Mouse (Mus musculus) liver, embryonic 12.5 days (tissue): ENCODE results near the gene Gpr173. TPM values are rescaled to one million over a fixed set of nuclear protein-coding genes. Genes with fewer than 3 reads are reported as not detected.

Source experiments
- ATAC-seq: fragments of 200-750 bp; cut with Nextera tagmentation; 2 replicates; pipeline ENCODE4 v1.8.0; 2017; ENCODE audit warnings: moderate number of reproducible peaks, mild to moderate bottlenecking, moderate library complexity
- H3K27ac ChIP-seq: fragments of 300-500 bp; sonication (generic); 2 replicates; pipeline ENCODE4 v1.5.1; 2016; ENCODE audit warnings: mild to moderate bottlenecking
- H3K27me3 ChIP-seq: fragments of 300-500 bp; sonication (generic); replicated peaks from 2 replicates; pipeline ENCODE4 v1.6.1; 2016; ENCODE audit warnings: mild to moderate bottlenecking, moderate library complexity
- H3K36me3 ChIP-seq: fragments of 300-500 bp; sonication (generic); 2 replicates; pipeline ENCODE4 v1.6.1; 2016; ENCODE audit warnings: mild to moderate bottlenecking, moderate library complexity
- H3K4me1 ChIP-seq: fragments of 300-500 bp; sonication (generic); 2 replicates; pipeline ENCODE4 v1.6.1; 2016
- H3K4me2 ChIP-seq: fragments of 300-500 bp; sonication (generic); 2 replicates; pipeline ENCODE4 v1.6.1; 2016; ENCODE audit warnings: mild to moderate bottlenecking, moderate library complexity
- H3K4me3 ChIP-seq: fragments of 300-500 bp; sonication (generic); 2 replicates; pipeline ENCODE4 v1.5.1; 2016; ENCODE audit warnings: mild to moderate bottlenecking, moderate library complexity
- H3K9ac ChIP-seq: fragments of 300-500 bp; sonication (generic); 2 replicates; pipeline ENCODE4 v1.6.1; 2016; ENCODE audit warnings: mild to moderate bottlenecking, moderate library complexity
- H3K9me3 ChIP-seq: fragments of 300-500 bp; sonication (generic); replicated peaks from 2 replicates; pipeline ENCODE4 v1.6.1; 2016; ENCODE audit warnings: mild to moderate bottlenecking, moderate library complexity
- WGBS: fragments of 180-500 bp; shearing (Covaris S2); methylation state at CpG from one replicate; pipeline ENCODE4 v1.1.7; 2016; ENCODE audit not compliant: insufficient replicate concordance; 5-methylcytosine and 5-hydroxymethylcytosine counted together
- polyA plus RNA-seq: library from polyadenylated mRNA; unstranded; fragments of >200 nt; fragmentation: Nextera tagmentation; extraction: Ambion mirVana; gene quantifications from 2 replicates; pipeline ENCODE4 v1.2.1, GENCODE M21; 2016

The Gpr173 gene
- 0.29 and 0.42 TPM in 2 replicates for polyA plus RNA-seq

DNA sequence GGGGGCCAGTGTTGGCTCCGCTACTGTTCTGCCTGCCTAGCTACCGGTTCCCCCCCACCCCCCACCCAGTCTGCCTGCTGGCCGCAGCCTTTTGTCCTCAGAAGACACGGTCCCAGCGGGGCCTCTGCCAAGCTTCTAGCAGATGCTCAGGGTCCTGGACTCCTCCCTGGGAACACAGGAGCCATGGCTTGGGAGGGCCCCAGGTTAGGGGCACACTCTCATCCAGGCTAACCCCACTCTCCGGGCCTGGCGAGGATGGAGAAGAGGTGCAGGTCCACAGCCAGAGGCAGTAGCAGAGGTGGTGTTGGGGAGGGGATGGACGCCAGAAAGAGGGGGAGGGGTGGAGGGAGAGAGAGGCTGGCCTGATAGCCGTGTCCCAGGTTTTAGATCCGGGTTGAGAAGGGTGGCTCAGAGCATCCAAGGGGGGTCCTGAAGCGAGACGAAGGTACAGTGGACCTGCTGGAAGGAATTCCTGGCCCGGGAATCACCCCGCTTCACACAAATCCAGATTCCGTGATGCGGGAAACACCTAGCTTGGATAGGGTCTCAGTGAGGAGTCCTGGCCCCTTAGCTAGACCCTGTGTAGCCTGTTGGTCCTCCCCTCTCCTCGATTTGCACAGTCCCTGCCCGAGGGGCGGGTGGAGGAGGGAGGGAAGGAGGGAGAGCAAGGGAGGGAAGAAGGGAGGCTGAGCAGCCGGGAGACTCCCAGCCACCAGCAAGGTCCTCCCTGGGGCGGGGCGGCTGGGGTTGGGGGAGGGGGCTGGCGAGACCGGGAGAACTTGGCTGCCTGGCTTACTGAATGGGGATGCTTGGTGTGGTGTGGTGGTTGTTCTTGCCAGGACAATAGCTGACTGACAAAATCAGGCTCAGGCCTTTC is at the start of gene Gpr173:
Gene Gpr173 (minus strand): TSS at position 308 of the 877 bp plus-strand sequence.
- H3K27me3 ChIP-seq = peaks cover 46% of the 10 kb centered on the region
- no peaks in the 10 kb centered on the region for H3K9me3 ChIP-seq
- H3K4me3 ChIP-seq = peak within 1 kb of the TSS; percentile 30
- peak within 1 kb of the TSS; percentile 42 for H3K4me2 ChIP-seq
- no peaks in the 10 kb centered on the region for H3K4me1 ChIP-seq
- 13% methylated on average over 22 of the region's 24 CpGs for WGBS
- H3K36me3 ChIP-seq = no peaks in the 10 kb centered on the region
- ATAC-seq = peak; percentile 57; the same call in 1 of the 2 replicates
- no peak within 1 kb of the TSS for H3K27ac ChIP-seq
- no peak within 1 kb of the TSS for H3K9ac ChIP-seq

DNA sequence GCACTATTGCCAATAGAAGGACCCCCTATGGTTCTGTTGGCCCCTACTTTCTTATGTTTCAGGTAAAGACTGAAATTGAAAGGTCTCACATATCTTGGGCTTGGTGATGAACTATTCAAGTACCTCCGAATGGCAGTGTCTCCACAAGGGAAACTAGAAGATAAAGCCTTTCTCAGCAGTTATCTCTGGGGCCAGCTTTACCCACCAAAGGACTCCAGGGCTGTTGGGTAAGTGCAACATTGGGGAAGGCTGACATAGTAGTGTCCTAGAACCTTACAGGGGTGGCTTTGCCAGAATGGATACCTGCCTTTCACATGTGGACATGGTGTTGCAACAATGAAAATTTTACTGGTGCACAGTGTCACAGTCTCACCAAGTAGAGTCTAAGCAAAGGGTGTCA is 34.7 kb upstream of the Gpr173 start:
- no peaks in the 10 kb centered on the region for H3K36me3 ChIP-seq
- no peak overlapping the region for H3K27ac ChIP-seq
- peaks cover 24% of the 10 kb centered on the region for H3K27me3 ChIP-seq
- no peak overlapping the region for H3K4me3 ChIP-seq
- 40% methylated on average over 1 of the region's 1 CpGs for WGBS
- no peak overlapping the region for H3K9ac ChIP-seq
- no peak overlapping the region for H3K4me2 ChIP-seq
- peak; percentile 49; the same call in 1 of the 2 replicates for ATAC-seq
- H3K9me3 ChIP-seq = no peaks in the 10 kb centered on the region
- no peaks in the 10 kb centered on the region for H3K4me1 ChIP-seq

DNA sequence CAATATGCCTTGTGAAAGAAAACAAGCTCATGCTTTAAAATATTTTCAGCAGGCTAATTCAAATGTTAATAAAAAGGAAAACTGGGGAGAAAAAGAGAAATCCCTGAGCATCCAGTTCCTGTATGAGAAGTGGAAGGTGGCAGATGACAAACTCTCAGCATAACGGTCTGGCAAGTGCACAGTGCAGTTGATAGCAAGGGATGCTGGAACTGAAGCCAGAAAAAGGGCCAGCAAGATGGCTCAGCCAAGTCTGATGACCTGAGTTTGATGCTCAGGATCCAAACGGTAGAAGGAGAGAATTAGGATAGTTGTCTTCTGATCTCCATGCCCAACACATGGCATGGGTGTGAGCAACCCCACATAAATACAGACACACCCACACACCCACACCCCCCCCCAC is 31.6 kb upstream of the Gpr173 start:
- Histone ChIP-seq H3K27ac (no peak overlapping the region), H3K4me2 (no peak overlapping the region), H3K4me1 (no peaks in the 10 kb centered on the region), H3K9me3 (no peaks in the 10 kb centered on the region), H3K9ac (no peak overlapping the region), H3K36me3 (no peaks in the 10 kb centered on the region), H3K4me3 (no peak overlapping the region), H3K27me3 (peaks cover 19% of the 10 kb centered on the region)
- 57% methylated on average over 2 of the region's 2 CpGs for WGBS
- ATAC-seq = no peak

DNA sequence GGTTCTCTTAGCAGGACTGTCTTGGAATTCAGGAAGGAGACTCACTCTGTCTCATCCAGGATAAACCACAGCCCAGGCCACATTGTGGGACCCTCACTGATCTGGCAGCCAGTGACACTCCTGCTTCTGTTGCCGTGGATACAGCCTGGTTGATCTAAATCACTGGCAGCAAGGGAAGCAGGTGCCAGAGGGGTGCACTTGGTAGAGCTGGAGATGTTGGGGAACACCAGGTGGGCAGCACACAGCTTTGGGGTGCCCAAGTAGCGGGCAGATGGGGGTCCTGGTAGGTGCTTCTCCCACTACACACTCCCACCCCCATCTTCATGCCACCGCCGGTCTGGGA is 479 bp downstream of the Gpr173 start:
- Histone ChIP-seq H3K9ac (no peak overlapping the region), H3K4me1 (no peaks in the 10 kb centered on the region), H3K9me3 (no peaks in the 10 kb centered on the region), H3K27ac (no peak overlapping the region), H3K4me2 (peak overlapping the region; percentile 42), H3K4me3 (peak overlapping the region; percentile 30), H3K36me3 (no peaks in the 10 kb centered on the region), H3K27me3 (peaks cover 47% of the 10 kb centered on the region)
- 17% methylated on average over 4 of the region's 4 CpGs for WGBS
- no peak for ATAC-seq

DNA sequence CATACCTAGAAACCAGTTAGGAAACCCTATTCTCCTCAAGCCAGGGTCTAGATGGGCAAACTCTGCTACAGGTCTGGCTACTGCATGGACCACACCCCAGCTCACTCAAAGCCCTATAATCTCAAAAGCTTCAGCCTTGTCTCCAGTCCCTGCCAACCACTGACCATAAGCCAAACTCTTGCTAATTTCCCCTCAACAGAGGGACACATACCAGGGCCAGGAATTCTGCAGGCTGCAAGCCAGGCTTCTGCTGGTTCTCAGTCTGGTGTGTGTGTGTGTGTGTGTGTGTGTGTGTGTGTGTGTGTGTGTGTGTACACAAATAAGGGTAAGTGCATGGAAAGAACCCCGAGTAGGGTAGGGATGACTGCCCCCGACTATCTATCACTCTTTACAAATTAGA is 2.1 kb downstream of the Gpr173 start:
- Histone ChIP-seq H3K9me3 (no peaks in the 10 kb centered on the region), H3K27me3 (peaks cover 50% of the 10 kb centered on the region), H3K36me3 (no peaks in the 10 kb centered on the region), H3K4me3 (no peak overlapping the region), H3K27ac (no peak overlapping the region), H3K4me1 (no peaks in the 10 kb centered on the region), H3K4me2 (no peak overlapping the region), H3K9ac (no peak overlapping the region)
- WGBS = 43% methylated on average over 2 of the region's 2 CpGs
- ATAC-seq = no peak

DNA sequence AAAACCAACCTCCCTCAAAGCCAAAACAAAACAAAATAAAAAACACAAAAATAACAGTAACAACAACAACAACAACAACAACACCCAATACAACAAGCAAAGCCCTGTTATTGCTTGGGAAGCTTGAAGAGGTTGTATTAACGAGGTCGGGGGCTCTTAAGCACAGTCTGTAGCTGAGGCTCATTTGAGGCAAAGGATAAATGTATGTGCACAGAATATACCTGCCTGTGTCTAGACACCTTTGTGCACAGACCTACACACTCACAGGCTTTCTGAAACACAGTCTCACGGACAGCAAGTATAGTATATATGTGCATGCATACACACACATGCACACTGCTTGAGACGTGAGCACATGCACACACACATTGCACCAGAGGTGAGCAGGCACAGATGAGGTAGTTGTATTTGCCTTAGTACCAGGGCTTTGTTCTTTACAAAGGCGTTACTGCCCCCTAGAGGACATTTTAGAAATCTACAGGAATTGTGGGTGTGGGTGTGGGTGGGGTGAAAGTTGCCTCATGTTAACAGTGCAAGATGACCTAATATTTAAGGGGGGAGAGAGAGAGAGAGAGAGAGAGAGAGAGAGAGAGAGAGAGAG is 15.9 kb downstream of the Gpr173 start:
- H3K4me3 ChIP-seq = no peak overlapping the region
- H3K27me3 ChIP-seq = peaks cover 11% of the 10 kb centered on the region; the same call in 1 of the 2 replicates
- no peak overlapping the region for H3K27ac ChIP-seq
- no peak overlapping the region for H3K4me2 ChIP-seq
- no peaks in the 10 kb centered on the region for H3K9me3 ChIP-seq
- no peaks in the 10 kb centered on the region for H3K36me3 ChIP-seq
- WGBS = 12% methylated on average over 5 of the region's 5 CpGs
- H3K9ac ChIP-seq = no peak overlapping the region
- peak; percentile 68 for ATAC-seq
- H3K4me1 ChIP-seq = no peaks in the 10 kb centered on the region

DNA sequence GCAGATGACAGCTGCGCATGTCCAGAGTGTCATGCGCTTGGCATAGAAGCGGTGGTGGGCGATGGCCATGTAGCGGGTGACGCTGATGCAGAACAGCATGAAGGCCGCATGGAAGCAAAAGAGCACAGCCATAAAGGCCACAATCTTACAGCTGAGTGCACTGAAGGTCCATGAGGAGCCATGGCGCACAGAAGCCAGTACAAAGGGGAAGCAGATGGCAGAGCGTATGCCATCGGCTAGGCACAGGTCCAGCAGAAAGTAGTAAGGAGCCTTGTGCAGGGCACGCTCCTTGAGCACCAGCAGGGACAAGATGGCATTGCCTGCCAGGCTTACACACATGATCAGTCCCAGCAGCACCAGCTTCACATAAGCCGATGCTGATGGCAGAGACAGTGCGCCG is 21.5 kb downstream of the Gpr173 start:
- ATAC-seq = no peak
- no peak overlapping the region for H3K9ac ChIP-seq
- no peaks in the 10 kb centered on the region for H3K9me3 ChIP-seq
- H3K27me3 ChIP-seq = peaks cover 59% of the 10 kb centered on the region
- no peaks in the 10 kb centered on the region for H3K4me1 ChIP-seq
- 86% methylated on average over 14 of the region's 14 CpGs for WGBS
- no peaks in the 10 kb centered on the region for H3K36me3 ChIP-seq
- no peak overlapping the region for H3K27ac ChIP-seq
- H3K4me3 ChIP-seq = no peak overlapping the region
- H3K4me2 ChIP-seq = no peak overlapping the region

DNA sequence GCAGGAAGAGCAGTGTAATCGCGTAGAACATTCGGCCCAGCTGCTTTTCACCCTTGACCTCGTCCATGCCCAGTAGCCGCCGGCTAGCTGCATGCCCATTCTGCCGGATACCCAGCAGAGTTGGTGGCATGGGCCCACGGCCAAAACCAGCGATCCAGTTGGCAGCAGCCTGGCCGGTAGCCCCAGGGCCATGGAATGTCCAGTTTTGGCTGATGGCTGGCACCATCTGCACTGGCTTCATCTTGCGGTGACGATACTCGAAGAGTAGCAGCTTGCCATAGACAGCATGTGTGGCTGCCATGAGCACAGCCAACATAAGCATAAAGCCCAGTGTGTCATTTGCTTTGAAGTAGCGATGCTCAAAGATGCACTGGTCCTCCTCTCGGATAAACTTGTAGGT is 21.9 kb downstream of the Gpr173 start:
- H3K9ac ChIP-seq = no peak overlapping the region
- WGBS = 78% methylated on average over 15 of the region's 15 CpGs

DNA sequence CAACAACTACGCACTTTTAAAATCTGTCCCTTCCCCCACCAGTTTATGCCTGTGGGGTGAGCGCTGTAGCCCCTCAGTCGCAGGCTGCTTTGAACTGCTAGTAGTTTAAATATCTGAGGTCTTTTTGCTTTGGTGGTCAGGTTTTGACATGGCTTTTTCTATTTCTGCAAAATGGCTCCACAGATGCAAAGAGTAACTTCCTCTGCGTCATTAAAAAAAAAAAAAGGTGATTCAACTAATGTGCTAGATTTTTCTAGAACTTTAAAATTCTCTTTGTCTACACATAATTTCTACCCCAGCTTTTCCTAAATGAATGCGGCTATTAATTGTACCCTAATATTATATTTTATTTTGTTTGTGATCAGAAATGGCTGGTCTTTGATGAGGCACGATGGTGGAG is 25.6 kb downstream of the Gpr173 start:
- peak overlapping the region; percentile 80 for H3K9ac ChIP-seq
- peak overlapping the region; percentile 65 for H3K4me3 ChIP-seq
- peak overlapping the region; percentile 69 for H3K27ac ChIP-seq
- no peaks in the 10 kb centered on the region for H3K9me3 ChIP-seq
- H3K4me2 ChIP-seq = peak overlapping the region; percentile 86
- ATAC-seq = no peak
- 23% methylated on average over 6 of the region's 6 CpGs for WGBS
- H3K4me1 ChIP-seq = peaks cover 8% of the 10 kb centered on the region; the same call in 1 of the 2 replicates
- H3K27me3 ChIP-seq = peaks cover 65% of the 10 kb centered on the region
- peaks cover 15% of the 10 kb centered on the region for H3K36me3 ChIP-seq

More for the DNA sequence above, 21.9 kb downstream of the Gpr173 start:
- no peaks in the 10 kb centered on the region for H3K9me3 ChIP-seq
- H3K27me3 ChIP-seq = peaks cover 64% of the 10 kb centered on the region
- peaks cover 4% of the 10 kb centered on the region; the same call in 1 of the 2 replicates for H3K4me1 ChIP-seq
- no peak for ATAC-seq
- no peaks in the 10 kb centered on the region for H3K36me3 ChIP-seq
- H3K4me3 ChIP-seq = no peak overlapping the region
- no peak overlapping the region for H3K27ac ChIP-seq
- no peak overlapping the region for H3K4me2 ChIP-seq

DNA sequence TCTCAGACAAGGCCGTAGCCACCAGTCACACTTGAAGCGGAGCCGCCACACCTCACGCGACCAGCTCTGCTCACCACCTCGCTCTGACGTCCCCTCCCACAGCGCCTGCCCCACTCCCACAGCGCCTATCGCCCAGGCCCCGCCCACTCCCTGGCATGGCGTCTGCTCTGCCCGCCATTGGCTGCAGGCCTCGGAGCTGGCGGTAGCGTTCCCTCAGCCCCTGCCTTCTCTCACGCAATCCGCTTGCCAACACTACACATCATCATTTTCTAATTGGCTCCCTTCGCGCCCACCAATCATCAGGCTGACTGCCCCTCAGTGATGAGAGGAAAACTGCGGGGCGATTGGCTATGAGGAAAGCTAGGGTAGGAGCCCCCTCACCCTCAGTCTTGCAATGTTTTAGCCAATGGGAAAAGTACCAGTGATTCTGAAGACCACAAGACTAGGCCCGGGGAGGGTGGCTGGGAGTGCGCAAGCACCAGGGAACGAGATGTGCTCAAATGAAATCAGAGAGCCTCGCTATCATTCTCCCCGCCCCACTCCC is 26.1 kb downstream of the Gpr173 start, which contains the start of gene Tspyl2:
Gene Tspyl2 (minus strand): TSS at position 68 of the 544 bp plus-strand sequence.
- peak within 1 kb of the TSS; percentile 80 for H3K9ac ChIP-seq
- peak within 1 kb of the TSS; percentile 69 for H3K27ac ChIP-seq
- peaks cover 15% of the 10 kb centered on the region for H3K36me3 ChIP-seq
- peak within 1 kb of the TSS; percentile 86 for H3K4me2 ChIP-seq
- peaks cover 62% of the 10 kb centered on the region for H3K27me3 ChIP-seq
- peak; percentile 98 for ATAC-seq
- no peaks in the 10 kb centered on the region for H3K9me3 ChIP-seq
- WGBS = 4% methylated on average over 23 of the region's 27 CpGs
- peak within 1 kb of the TSS; percentile 65 for H3K4me3 ChIP-seq
- peaks cover 10% of the 10 kb centered on the region for H3K4me1 ChIP-seq

DNA sequence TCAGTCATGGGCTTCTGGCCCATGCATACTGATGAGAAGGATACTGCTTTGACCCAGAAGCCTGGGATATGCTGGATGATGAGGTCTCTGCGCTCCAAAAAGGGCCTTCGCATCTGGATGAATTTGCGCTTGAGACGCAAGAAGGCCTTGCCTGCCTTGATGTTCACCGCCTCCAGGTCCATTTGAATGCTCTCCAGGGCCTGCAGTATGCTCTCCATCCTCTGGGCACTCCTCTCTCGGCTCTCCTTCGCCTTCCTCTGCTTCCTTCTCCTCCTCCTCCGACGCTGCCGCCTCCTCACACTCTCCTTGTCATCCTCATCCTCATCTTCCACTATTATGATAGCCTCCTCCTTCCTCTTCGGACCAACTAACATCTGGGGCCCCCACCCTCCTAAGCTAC is 27.0 kb downstream of the Gpr173 start:
- no peak for ATAC-seq
- Histone ChIP-seq H3K4me2 (peak overlapping the region; percentile 86), H3K27ac (peak overlapping the region; percentile 69; the same call in 1 of the 2 replicates), H3K4me3 (peak overlapping the region; percentile 65), H3K9ac (peak overlapping the region; percentile 80), H3K27me3 (peaks cover 60% of the 10 kb centered on the region), H3K9me3 (no peaks in the 10 kb centered on the region), H3K4me1 (peaks cover 19% of the 10 kb centered on the region), H3K36me3 (peaks cover 15% of the 10 kb centered on the region)
- 40% methylated on average over 11 of the region's 11 CpGs for WGBS
